Mouse (Mus musculus) CD4-positive, CD25-positive, alpha-beta regulatory T cell (primary cell): ENCODE data around the gene Ints7. TPM values are rescaled to one million over a fixed set of nuclear protein-coding genes. Genes with fewer than 3 reads are reported as not detected.

Source experiments
- polyA plus RNA-seq: library from polyadenylated mRNA; unstranded; fragments of 100-300 nt; shearing (Covaris generic); gene quantifications from one replicate; pipeline ENCODE4 v1.2.1, GENCODE M21; 2017

Ints7 gene
- polyA plus RNA-seq: 45.3 TPM

GRCm38 (mm10) chr1:191575458-191576247 is at the start of gene Ints7, which contains the start of gene Dtl:
Ints7 (plus strand) TSS chr1:191575636.
Dtl (minus strand) TSS chr1:191575544.

Other genes starting within 250 kb of the Ints7 start
- 27.3 TPM for gene Tmem206, start 249.7 kb upstream of the Ints7 start, polyA plus RNA-seq
- gene Ppp2r5a, start 172.4 kb upstream of the Ints7 start, polyA plus RNA-seq: 315 TPM
- 6.2 TPM for gene Dtl, start 92 bp upstream of the Ints7 start, polyA plus RNA-seq
- 17.1 TPM for gene Lpgat1, start 142.2 kb downstream of the Ints7 start, polyA plus RNA-seq
- gene Nek2, start 245.8 kb downstream of the Ints7 start, polyA plus RNA-seq: 1.5 TPM